Mouse (Mus musculus) stomach, embryonic 14.5 days (tissue): ENCODE measurements around the gene Mettl15. TPM values are rescaled to one million over a fixed set of nuclear protein-coding genes. Genes with fewer than 3 reads are reported as not detected.

Experiments used
- ATAC-seq: fragments of 200-750 bp; cut with Nextera tagmentation; 2 replicates; pipeline ENCODE4 v1.8.0; 2017; ENCODE audit warnings: low read depth, moderate TSS enrichment; ENCODE audit not compliant: insufficient number of reproducible peaks, insufficient read depth, low FRiP score
- H3K27ac ChIP-seq: fragments of 300-500 bp; sonication (generic); 2 replicates; pipeline ENCODE4 v1.5.1; 2014; ENCODE audit warnings: mild to moderate bottlenecking, low read length, moderate library complexity, mixed read lengths
- H3K27me3 ChIP-seq: fragments of 300-500 bp; sonication (generic); 2 replicates; pipeline ENCODE4 v1.6.1; 2014; ENCODE audit warnings: low read length, control low read depth, mixed read lengths; ENCODE audit not compliant: control insufficient read depth, insufficient read depth
- H3K36me3 ChIP-seq: fragments of 300-500 bp; sonication (generic); 2 replicates; pipeline ENCODE4 v1.6.1; 2014; ENCODE audit warnings: mild to moderate bottlenecking, control low read depth, low read length, moderate library complexity, mixed read lengths; ENCODE audit not compliant: control insufficient read depth, insufficient read depth
- H3K4me1 ChIP-seq: fragments of 300-500 bp; sonication (generic); 2 replicates; pipeline ENCODE4 v1.6.1; 2014; ENCODE audit warnings: low read length, control low read depth, mixed read lengths; ENCODE audit not compliant: control insufficient read depth, insufficient read depth
- H3K4me2 ChIP-seq: fragments of 300-500 bp; sonication (generic); replicated peaks from 2 replicates; pipeline ENCODE4 v1.6.1; 2014; ENCODE audit warnings: low read depth, low read length, control low read depth
- H3K4me3 ChIP-seq: fragments of 300-500 bp; sonication (generic); 2 replicates; pipeline ENCODE4 v1.5.1; 2014; ENCODE audit warnings: low read depth, low read length, control low read depth
- H3K9ac ChIP-seq: fragments of 300-500 bp; sonication (generic); replicated peaks from 2 replicates; pipeline ENCODE4 v1.6.1; 2014; ENCODE audit warnings: low read depth, mild to moderate bottlenecking, control low read depth, low read length, moderate library complexity, mixed read lengths
- H3K9me3 ChIP-seq: fragments of 300-500 bp; sonication (generic); 2 replicates; pipeline ENCODE4 v1.6.1; 2016; ENCODE audit warnings: low read depth, low read length, control low read depth; ENCODE audit not compliant: control insufficient read depth
- WGBS: fragments of 180-500 bp; shearing (Covaris S2); extraction: QIAGEN DNeasy Blood & Tissue Kit; methylation state at CpG from one replicate; pipeline ENCODE4 v1.1.7; 2014; 5-methylcytosine and 5-hydroxymethylcytosine counted together
- polyA plus RNA-seq: library from polyadenylated mRNA; unstranded; fragments of >200 nt; fragmentation: Nextera tagmentation; extraction: Ambion mirVana; gene quantifications from 2 replicates; pipeline ENCODE4 v1.2.1, GENCODE M21; 2014

Gene Mettl15
- polyA plus RNA-seq, 1 experiment from 2014 or later, result 16.7 TPM

- no peak for ATAC-seq
- H3K9ac ChIP-seq, result peak overlapping the region; percentile 57
- 4% methylated on average over 1 of the region's 1 CpGs for WGBS
- no peaks in the 10 kb centered on the region for H3K9me3 ChIP-seq
- peak overlapping the region; percentile 82 for H3K4me3 ChIP-seq
- H3K36me3 ChIP-seq, result no peaks in the 10 kb centered on the region
- peak overlapping the region; percentile 63 for H3K4me2 ChIP-seq
- peak overlapping the region; percentile 71; the same call in 1 of the 2 replicates for H3K27ac ChIP-seq
- peaks cover 6% of the 10 kb centered on the region; the same call in 1 of the 2 replicates for H3K4me1 ChIP-seq
- no peaks in the 10 kb centered on the region for H3K27me3 ChIP-seq
These were observed 768 bp upstream of the Mettl15 start for GRCm38 (mm10) chr2:109281341-109281690.

GRCm38 (mm10) chr2:109280272-109280599 lies 312 bp downstream of the Mettl15 start:
- peak overlapping the region; percentile 39; the same call in 1 of the 2 replicates for H3K27ac ChIP-seq
- ATAC-seq, result no peak
- no peaks in the 10 kb centered on the region for H3K36me3 ChIP-seq
- H3K27me3 ChIP-seq, result no peaks in the 10 kb centered on the region
- peaks cover 6% of the 10 kb centered on the region; the same call in 1 of the 2 replicates for H3K4me1 ChIP-seq
- peak overlapping the region; percentile 63 for H3K4me2 ChIP-seq
- peak overlapping the region; percentile 82 for H3K4me3 ChIP-seq
- no peaks in the 10 kb centered on the region for H3K9me3 ChIP-seq
- no peak overlapping the region for H3K9ac ChIP-seq
- 6% methylated on average over 4 of the region's 4 CpGs for WGBS

GRCm38 (mm10) chr2:109278036-109278435 lies 2.5 kb downstream of the Mettl15 start:
- H3K9ac ChIP-seq, result peak overlapping the region; percentile 50
- no peak overlapping the region for H3K27ac ChIP-seq
- H3K36me3 ChIP-seq, result no peaks in the 10 kb centered on the region
- H3K4me2 ChIP-seq, result peak overlapping the region; percentile 54
- peak overlapping the region; percentile 52 for H3K4me3 ChIP-seq
- ATAC-seq, result no peak
- no peaks in the 10 kb centered on the region for H3K9me3 ChIP-seq
- H3K4me1 ChIP-seq, result peaks cover 6% of the 10 kb centered on the region; the same call in 1 of the 2 replicates
- WGBS, result 3% methylated on average over 16 of the region's 16 CpGs
- H3K27me3 ChIP-seq, result no peaks in the 10 kb centered on the region

GRCm38 (mm10) chr2:109277593-109277992 lies 3.0 kb downstream of the Mettl15 start:
- 5% methylated on average over 7 of the region's 7 CpGs for WGBS
- 0 out of 2 replicates have a peak overlapping the region, but pooled peaks have one; percentile 1 for H3K27ac ChIP-seq
- peaks cover 6% of the 10 kb centered on the region; the same call in 1 of the 2 replicates for H3K4me1 ChIP-seq
- no peaks in the 10 kb centered on the region for H3K27me3 ChIP-seq
- no peak for ATAC-seq
- peak overlapping the region; percentile 50; the same call in 1 of the 2 replicates for H3K9ac ChIP-seq
- H3K36me3 ChIP-seq, result no peaks in the 10 kb centered on the region
- H3K9me3 ChIP-seq, result no peaks in the 10 kb centered on the region
- H3K4me2 ChIP-seq, result peak overlapping the region; percentile 54
- H3K4me3 ChIP-seq, result peak overlapping the region; percentile 52

GRCm38 (mm10) chr2:109273098-109273497 lies 7.5 kb downstream of the Mettl15 start:
- no peak overlapping the region for H3K9ac ChIP-seq
- no peaks in the 10 kb centered on the region for H3K27me3 ChIP-seq
- no peak overlapping the region for H3K4me2 ChIP-seq
- H3K36me3 ChIP-seq, result no peaks in the 10 kb centered on the region
- no peak overlapping the region for H3K4me3 ChIP-seq
- ATAC-seq, result no peak
- no peak overlapping the region for H3K27ac ChIP-seq
- no peaks in the 10 kb centered on the region for H3K9me3 ChIP-seq
- H3K4me1 ChIP-seq, result no peaks in the 10 kb centered on the region
- WGBS, result 77% methylated on average over 1 of the region's 1 CpGs

GRCm38 (mm10) chr2:109262779-109263178 lies 17.8 kb downstream of the Mettl15 start:
- Histone ChIP-seq H3K27ac (no peak overlapping the region), H3K4me2 (no peak overlapping the region)
- WGBS, result 76% methylated on average over 1 of the region's 1 CpGs

GRCm38 (mm10) chr2:109241947-109242346 lies 38.6 kb downstream of the Mettl15 start:
- Histone ChIP-seq H3K4me1 (no peaks in the 10 kb centered on the region), H3K36me3 (no peaks in the 10 kb centered on the region), H3K27ac (no peak overlapping the region), H3K4me3 (no peak overlapping the region), H3K9ac (no peak overlapping the region), H3K9me3 (no peaks in the 10 kb centered on the region), H3K27me3 (no peaks in the 10 kb centered on the region), H3K4me2 (no peak overlapping the region)
- no peak for ATAC-seq
- 65% methylated on average over 3 of the region's 3 CpGs for WGBS

More at GRCm38 (mm10) chr2:109262779-109263178, 17.8 kb downstream of the Mettl15 start:
- no peak overlapping the region for H3K9ac ChIP-seq
- no peak for ATAC-seq
- no peaks in the 10 kb centered on the region for H3K4me1 ChIP-seq
- no peaks in the 10 kb centered on the region for H3K36me3 ChIP-seq
- no peaks in the 10 kb centered on the region for H3K9me3 ChIP-seq
- H3K27me3 ChIP-seq, result no peaks in the 10 kb centered on the region
- no peak overlapping the region for H3K4me3 ChIP-seq

GRCm38 (mm10) chr2:109235741-109236140 lies 44.8 kb downstream of the Mettl15 start:
- WGBS, result 91% methylated on average over 1 of the region's 1 CpGs
- H3K4me3 ChIP-seq, result no peak overlapping the region
- H3K27me3 ChIP-seq, result no peaks in the 10 kb centered on the region
- no peak overlapping the region for H3K4me2 ChIP-seq
- no peaks in the 10 kb centered on the region for H3K36me3 ChIP-seq
- no peaks in the 10 kb centered on the region for H3K9me3 ChIP-seq
- H3K4me1 ChIP-seq, result no peaks in the 10 kb centered on the region
- no peak overlapping the region for H3K27ac ChIP-seq
- H3K9ac ChIP-seq, result no peak overlapping the region
- ATAC-seq, result no peak

- ATAC-seq, result no peak
- H3K4me1 ChIP-seq, result no peaks in the 10 kb centered on the region
- no peak overlapping the region for H3K27ac ChIP-seq
- no peaks in the 10 kb centered on the region for H3K9me3 ChIP-seq
- no peaks in the 10 kb centered on the region for H3K36me3 ChIP-seq
- H3K4me2 ChIP-seq, result no peak overlapping the region
- H3K27me3 ChIP-seq, result no peaks in the 10 kb centered on the region
- no peak overlapping the region for H3K9ac ChIP-seq
- no peak overlapping the region for H3K4me3 ChIP-seq
- 80% methylated on average over 4 of the region's 4 CpGs for WGBS
These were observed 46.7 kb downstream of the Mettl15 start for GRCm38 (mm10) chr2:109233876-109234275.
